Mouse (Mus musculus) heart, embryonic 15.5 days (tissue): Measurements from ENCODE around the gene Klhl22. TPM values are rescaled to one million over a fixed set of nuclear protein-coding genes. Genes with fewer than 3 reads are reported as not detected.

ENCODE experiments used
- ATAC-seq: fragments of 200-750 bp; cut with Nextera tagmentation; replicated peaks from 2 replicates; pipeline ENCODE4 v1.8.0; 2017; ENCODE audit warnings: low read depth, moderate TSS enrichment; ENCODE audit not compliant: insufficient number of reproducible peaks, insufficient read depth, low FRiP score
- H3K27ac ChIP-seq: fragments of 300-500 bp; sonication (generic); 2 replicates; pipeline ENCODE4 v1.5.1; 2015; ENCODE audit warnings: mild to moderate bottlenecking, inconsistent platforms
- H3K27me3 ChIP-seq: fragments of 300-500 bp; sonication (generic); 2 replicates; pipeline ENCODE4 v1.6.1; 2015; ENCODE audit warnings: inconsistent platforms
- H3K36me3 ChIP-seq: fragments of 300-500 bp; sonication (generic); 2 replicates; pipeline ENCODE4 v1.6.1; 2015; ENCODE audit warnings: mild to moderate bottlenecking, inconsistent platforms
- H3K4me1 ChIP-seq: fragments of 300-500 bp; sonication (generic); replicated peaks from 2 replicates; pipeline ENCODE4 v1.6.1; 2015; ENCODE audit warnings: inconsistent platforms
- H3K4me2 ChIP-seq: fragments of 300-500 bp; sonication (generic); 2 replicates; pipeline ENCODE4 v1.6.1; 2015; ENCODE audit warnings: inconsistent platforms, mild to moderate bottlenecking, moderate library complexity
- H3K4me3 ChIP-seq: fragments of 300-500 bp; sonication (generic); 2 replicates; pipeline ENCODE4 v1.5.1; 2015; ENCODE audit warnings: mild to moderate bottlenecking, inconsistent platforms
- H3K9ac ChIP-seq: fragments of 300-500 bp; sonication (generic); 2 replicates; pipeline ENCODE4 v1.6.1; 2015; ENCODE audit warnings: mild to moderate bottlenecking, inconsistent platforms
- H3K9me3 ChIP-seq: fragments of 300-500 bp; sonication (generic); replicated peaks from 2 replicates; pipeline ENCODE4 v1.6.1; 2016; ENCODE audit warnings: inconsistent platforms
- WGBS: fragments of 180-500 bp; shearing (Covaris S2); methylation state at CpG from one replicate; pipeline ENCODE4 v1.1.7; 2015; ENCODE audit warnings: mixed read lengths; 5-methylcytosine and 5-hydroxymethylcytosine counted together
- polyA plus RNA-seq: library from polyadenylated mRNA; unstranded; fragments of >200 nt; fragmentation: Nextera tagmentation; extraction: Ambion mirVana; gene quantifications from 2 replicates; pipeline ENCODE4 v1.2.1, GENCODE M21; 2015

Gene Klhl22
- polyA plus RNA-seq, 1 experiment from 2014 or later: 33.0 TPM

DNA sequence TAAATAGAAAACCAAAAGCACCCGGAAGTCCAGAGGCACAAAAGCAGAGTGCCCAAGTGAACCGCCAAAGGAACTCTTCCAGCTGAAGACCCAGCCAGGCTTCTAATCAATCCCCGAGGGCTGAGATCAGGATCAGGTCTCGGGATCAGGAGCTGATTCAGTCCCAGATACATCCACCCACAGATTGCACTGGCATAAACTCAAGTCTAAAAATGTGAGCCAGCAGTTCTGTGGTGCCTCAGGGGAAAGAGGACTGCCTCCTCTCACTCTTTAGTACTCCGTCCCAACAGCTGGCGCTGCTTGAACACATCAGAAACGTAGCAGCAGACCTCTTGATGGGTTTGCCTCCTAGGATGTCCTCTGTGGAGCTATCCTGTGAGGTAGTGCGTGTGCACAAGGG, 57.1 kb downstream of the Klhl22 start:
- H3K4me2 ChIP-seq: no peak overlapping the region
- no peak for ATAC-seq
- H3K27ac ChIP-seq: no peak overlapping the region
- H3K36me3 ChIP-seq: no peaks in the 10 kb centered on the region
- WGBS: 81% methylated on average over 8 of the region's 8 CpGs
- no peaks in the 10 kb centered on the region for H3K9me3 ChIP-seq
- no peak overlapping the region for H3K4me3 ChIP-seq
- peaks cover 21% of the 10 kb centered on the region for H3K4me1 ChIP-seq
- no peak overlapping the region for H3K9ac ChIP-seq
- peaks cover 43% of the 10 kb centered on the region for H3K27me3 ChIP-seq

DNA sequence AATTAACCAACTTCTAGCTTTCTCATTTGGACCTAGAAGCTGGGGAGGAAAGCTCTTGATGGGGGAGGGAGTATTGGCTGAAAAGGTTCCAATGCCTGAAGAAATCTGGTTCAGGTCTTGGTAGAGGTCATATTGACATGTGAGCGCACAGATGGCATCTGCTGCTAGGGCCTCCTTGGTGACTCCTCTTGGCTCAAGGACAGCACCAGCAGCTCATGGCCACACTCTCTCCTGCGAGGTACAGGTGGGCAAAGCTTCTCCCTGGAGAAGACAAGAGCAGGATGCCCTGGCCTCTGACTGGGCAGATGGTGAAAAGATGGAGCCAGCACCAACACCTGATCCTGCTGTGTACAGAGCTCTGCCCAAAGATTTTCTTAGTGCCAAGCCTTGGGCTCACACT, 67.1 kb downstream of the Klhl22 start:
- H3K27ac ChIP-seq: no peak overlapping the region
- H3K27me3 ChIP-seq: peaks cover 36% of the 10 kb centered on the region
- H3K36me3 ChIP-seq: no peaks in the 10 kb centered on the region
- no peak overlapping the region for H3K9ac ChIP-seq
- WGBS: 71% methylated on average over 2 of the region's 2 CpGs
- no peaks in the 10 kb centered on the region for H3K4me1 ChIP-seq
- no peaks in the 10 kb centered on the region for H3K9me3 ChIP-seq
- H3K4me2 ChIP-seq: no peak overlapping the region
- H3K4me3 ChIP-seq: no peak overlapping the region
- ATAC-seq: no peak

DNA sequence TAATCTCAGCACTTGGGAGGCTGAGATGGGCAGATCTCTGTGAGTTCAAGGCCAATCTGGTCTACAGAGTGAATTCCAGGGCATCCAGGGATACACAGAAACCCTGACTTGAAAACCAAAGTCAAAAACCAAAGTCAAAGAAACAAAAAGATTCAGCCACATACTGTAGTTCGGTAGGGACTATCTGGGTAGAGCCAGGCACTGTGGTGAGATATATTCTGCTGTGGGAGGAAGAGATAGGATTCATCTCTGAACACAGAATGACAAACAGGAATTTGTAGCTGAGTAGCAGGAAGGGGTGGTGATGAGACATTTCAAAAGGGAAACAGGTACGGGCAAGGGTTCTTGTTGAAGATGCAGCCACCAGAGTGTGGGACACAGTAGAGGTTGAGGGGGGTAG, 68.8 kb downstream of the Klhl22 start:
- Histone ChIP-seq H3K4me3 (no peak overlapping the region), H3K9me3 (no peaks in the 10 kb centered on the region), H3K4me2 (no peak overlapping the region), H3K27ac (no peak overlapping the region), H3K36me3 (no peaks in the 10 kb centered on the region), H3K27me3 (peaks cover 46% of the 10 kb centered on the region), H3K9ac (no peak overlapping the region), H3K4me1 (peaks cover 5% of the 10 kb centered on the region)
- 63% methylated on average over 2 of the region's 2 CpGs for WGBS
- no peak for ATAC-seq

GRCm38 (mm10) chr16:17828867-17829266, 69.4 kb downstream of the Klhl22 start:
- Histone ChIP-seq H3K4me3 (no peak overlapping the region), H3K27ac (no peak overlapping the region), H3K9me3 (no peaks in the 10 kb centered on the region), H3K4me1 (peaks cover 11% of the 10 kb centered on the region), H3K9ac (no peak overlapping the region), H3K27me3 (peaks cover 51% of the 10 kb centered on the region), H3K36me3 (no peaks in the 10 kb centered on the region), H3K4me2 (no peak overlapping the region)
- WGBS: 77% methylated on average over 3 of the region's 3 CpGs
- no peak for ATAC-seq

DNA sequence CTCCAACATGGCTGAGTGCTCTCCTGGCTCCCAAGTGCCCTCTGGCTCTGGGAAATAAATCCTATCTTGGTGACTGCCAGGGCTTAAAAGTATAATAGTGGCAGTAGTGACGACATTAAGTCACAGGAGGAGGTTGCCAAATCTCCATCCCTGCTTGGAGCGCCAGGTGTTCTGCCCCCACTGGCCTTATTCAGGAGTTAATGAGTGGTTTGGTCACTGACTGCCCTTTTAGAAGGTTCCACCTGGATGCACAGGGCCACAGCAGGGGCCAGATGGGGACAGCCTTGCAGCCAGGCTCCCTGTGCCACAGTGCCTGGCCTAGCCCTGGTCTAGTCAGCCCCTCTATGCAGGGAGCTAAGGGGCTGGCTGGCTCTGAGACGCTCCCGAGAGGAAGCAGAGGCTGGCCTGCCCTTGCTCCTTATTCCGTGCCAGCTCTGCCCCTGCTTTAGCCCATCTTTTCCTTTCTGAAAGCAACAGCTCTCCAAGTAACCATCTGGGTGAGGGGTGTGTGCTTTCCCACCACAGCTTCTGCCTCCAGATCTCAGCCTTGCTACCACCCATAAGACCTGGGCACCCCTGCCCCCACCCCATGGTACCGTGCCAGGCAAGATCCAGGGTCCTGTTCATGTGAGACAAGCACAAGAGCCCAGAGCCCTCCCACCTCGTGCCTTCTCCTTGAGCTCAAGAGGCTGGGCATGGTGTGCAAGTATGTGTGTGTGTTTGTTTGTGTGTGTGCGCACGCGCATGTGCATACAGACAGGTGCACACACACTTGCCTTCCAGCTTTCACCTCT, 71.2 kb downstream of the Klhl22 start:
- Histone ChIP-seq H3K9ac (no peak overlapping the region), H3K27me3 (peaks cover 65% of the 10 kb centered on the region), H3K36me3 (no peaks in the 10 kb centered on the region), H3K9me3 (no peaks in the 10 kb centered on the region), H3K4me3 (no peak overlapping the region), H3K27ac (no peak overlapping the region), H3K4me2 (no peak overlapping the region), H3K4me1 (peaks cover 18% of the 10 kb centered on the region)
- 72% methylated on average over 10 of the region's 10 CpGs for WGBS
- ATAC-seq: no peak

DNA sequence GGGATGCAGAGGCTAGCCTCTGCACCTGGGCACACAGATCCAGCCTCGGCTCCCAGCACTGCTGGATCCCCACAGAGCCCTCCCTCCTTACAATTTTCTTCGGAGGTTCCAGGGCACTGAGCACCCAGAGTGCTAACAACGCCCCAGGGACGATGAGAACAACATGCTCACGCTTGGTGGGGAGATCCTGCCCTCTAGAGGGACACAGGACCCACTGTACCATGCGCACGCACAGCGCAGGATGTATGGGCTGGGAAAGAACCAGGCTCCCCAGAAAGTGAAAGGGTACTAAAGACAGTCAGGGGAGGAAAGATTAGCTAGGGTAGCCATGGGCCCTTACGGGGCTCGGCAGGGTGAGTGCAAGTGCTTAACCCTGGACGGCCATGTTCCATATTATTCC, 72.4 kb downstream of the Klhl22 start:
- Histone ChIP-seq H3K27ac (no peak overlapping the region), H3K9ac (no peak overlapping the region), H3K4me2 (no peak overlapping the region), H3K27me3 (peaks cover 77% of the 10 kb centered on the region), H3K36me3 (no peaks in the 10 kb centered on the region), H3K4me3 (no peak overlapping the region), H3K4me1 (peaks cover 18% of the 10 kb centered on the region), H3K9me3 (no peaks in the 10 kb centered on the region)
- ATAC-seq: no peak
- 16% methylated on average over 11 of the region's 11 CpGs for WGBS

- WGBS: 26% methylated on average over 7 of the region's 7 CpGs
- Histone ChIP-seq H3K4me2 (peak within 1 kb of the TSS; percentile 99), H3K9me3 (no peaks in the 10 kb centered on the region), H3K36me3 (no peaks in the 10 kb centered on the region), H3K27me3 (peaks cover 87% of the 10 kb centered on the region), H3K9ac (peak within 1 kb of the TSS; percentile 44), H3K4me3 (peak within 1 kb of the TSS; percentile 61), H3K27ac (no peak within 1 kb of the TSS), H3K4me1 (peaks cover 18% of the 10 kb centered on the region)
- ATAC-seq: no peak
These were observed 73.4 kb downstream of the Klhl22 start, which contains the start of gene B830017H08Rik for GRCm38 (mm10) chr16:17832821-17833220. Gene B830017H08Rik (plus strand): TSS chr16:17833121.

GRCm38 (mm10) chr16:17833321-17833680, 73.9 kb downstream of the Klhl22 start:
- peak overlapping the region; percentile 99 for H3K4me2 ChIP-seq
- no peaks in the 10 kb centered on the region for H3K9me3 ChIP-seq
- H3K27ac ChIP-seq: no peak overlapping the region
- H3K36me3 ChIP-seq: no peaks in the 10 kb centered on the region
- H3K4me3 ChIP-seq: peak overlapping the region; percentile 61
- peak; percentile 22; the same call in 1 of the 2 replicates for ATAC-seq
- peak overlapping the region; percentile 44 for H3K9ac ChIP-seq
- peaks cover 88% of the 10 kb centered on the region for H3K27me3 ChIP-seq
- WGBS: under 1% methylated on average over 31 of the region's 37 CpGs
- peaks cover 18% of the 10 kb centered on the region for H3K4me1 ChIP-seq

DNA sequence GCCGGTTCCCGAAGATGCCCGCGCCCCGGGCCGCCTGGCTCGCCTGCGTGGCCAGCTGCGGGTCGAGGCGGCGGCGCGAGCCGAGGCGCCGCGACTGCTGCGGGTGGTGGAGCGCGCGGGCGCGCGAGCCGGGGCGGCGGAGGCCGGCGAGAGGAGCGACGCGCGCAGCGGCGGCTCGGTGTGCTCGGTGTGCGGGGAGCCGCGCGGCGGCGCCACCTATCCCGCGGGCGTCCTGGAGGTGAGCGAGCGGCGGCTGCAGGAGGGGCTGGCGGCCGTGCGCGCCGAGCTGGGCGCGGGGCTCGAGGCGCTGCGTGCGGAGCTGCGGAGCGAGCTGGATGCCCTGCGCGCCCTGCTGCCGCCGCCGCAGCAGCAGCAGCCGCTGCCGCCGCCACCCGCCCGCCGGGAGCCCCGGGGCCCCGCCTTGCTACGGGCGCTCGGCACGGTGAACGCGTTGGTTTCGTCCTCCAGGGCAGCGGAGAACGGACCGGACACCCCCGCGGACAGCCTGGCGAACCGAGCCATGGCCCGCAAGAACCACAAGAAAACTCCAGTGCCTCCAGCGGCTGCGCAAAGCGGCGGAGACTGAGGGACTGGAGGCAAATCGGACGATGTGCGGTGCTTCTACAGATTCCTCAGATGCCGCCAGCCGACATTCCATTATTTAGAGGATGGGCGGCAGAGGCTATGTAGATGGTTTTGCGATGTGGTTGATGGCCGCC, 74.4 kb downstream of the Klhl22 start:
- WGBS: under 1% methylated on average over 70 of the region's 103 CpGs
- peak; percentile 28; the same call in 1 of the 2 replicates for ATAC-seq
- H3K27ac ChIP-seq: no peak overlapping the region
- peak overlapping the region; percentile 44 for H3K9ac ChIP-seq
- peaks cover 18% of the 10 kb centered on the region for H3K4me1 ChIP-seq
- no peaks in the 10 kb centered on the region for H3K9me3 ChIP-seq
- no peaks in the 10 kb centered on the region for H3K36me3 ChIP-seq
- peaks cover 86% of the 10 kb centered on the region for H3K27me3 ChIP-seq
- peak overlapping the region; percentile 99 for H3K4me2 ChIP-seq
- peak overlapping the region; percentile 61 for H3K4me3 ChIP-seq

DNA sequence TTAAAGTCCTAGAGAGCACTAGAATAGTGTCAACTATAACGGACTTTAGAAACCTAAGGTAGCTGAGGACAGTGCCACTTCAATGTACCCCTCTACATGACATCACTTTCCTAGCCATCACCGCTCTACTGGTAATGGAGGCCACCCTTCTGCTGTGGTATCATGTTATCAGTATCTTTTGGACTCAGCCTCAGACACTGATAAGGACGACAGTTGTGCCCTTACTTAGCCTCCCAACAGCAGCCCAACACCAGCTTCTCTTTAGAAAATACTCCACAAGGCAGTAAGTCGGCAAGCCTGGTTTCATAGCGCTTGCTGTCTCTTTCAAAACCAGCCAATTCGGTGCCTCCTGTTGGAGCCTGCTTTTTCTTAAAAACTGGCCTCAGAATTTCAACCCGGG, 75.1 kb downstream of the Klhl22 start:
- Histone ChIP-seq H3K9ac (no peak overlapping the region), H3K9me3 (no peaks in the 10 kb centered on the region), H3K4me3 (peak overlapping the region; percentile 61), H3K4me2 (peak overlapping the region; percentile 99), H3K27ac (no peak overlapping the region), H3K4me1 (peaks cover 18% of the 10 kb centered on the region), H3K27me3 (peaks cover 84% of the 10 kb centered on the region), H3K36me3 (no peaks in the 10 kb centered on the region)
- ATAC-seq: no peak
- WGBS: 44% methylated on average over 7 of the region's 7 CpGs

GRCm38 (mm10) chr16:17835481-17835880, 76.1 kb downstream of the Klhl22 start:
- Histone ChIP-seq H3K4me3 (no peak overlapping the region), H3K4me2 (no peak overlapping the region), H3K27me3 (peaks cover 74% of the 10 kb centered on the region), H3K36me3 (no peaks in the 10 kb centered on the region), H3K9ac (no peak overlapping the region), H3K9me3 (no peaks in the 10 kb centered on the region), H3K4me1 (peaks cover 18% of the 10 kb centered on the region), H3K27ac (no peak overlapping the region)
- ATAC-seq: no peak
- 38% methylated on average over 13 of the region's 13 CpGs for WGBS
